Mouse (Mus musculus) erythroblast, embryonic 14.5 days (primary cell): ENCODE measurements around the gene D030056L22Rik.

Experiments used
- GATA1 ChIP-seq: IDR thresholded peaks from 2 replicates; pipeline ENCODE4 v1.6.1; 2012; ENCODE audit warnings: low read length, inconsistent platforms, mixed read lengths
- TAL1 ChIP-seq: IDR thresholded peaks from 3 replicates; pipeline ENCODE4 v1.6.1; 2012; ENCODE audit warnings: low read length, inconsistent platforms, mixed read lengths

- TF ChIP-seq GATA1 (no peak), TAL1 (no peak)
These were observed 33.8 kb downstream of the D030056L22Rik start for GRCm38 (mm10) chr19:18746576-18747340.
